Mouse (Mus musculus) megakaryocyte-erythroid progenitor cell, adult 5-6 weeks (primary cell): ENCODE data around the gene Cldn34c2. TPM values are rescaled to one million over a fixed set of nuclear protein-coding genes. Genes with fewer than 3 reads are reported as not detected.
"Not testable (repeated sequence)": the region's sequence is repeated elsewhere in the genome, so short reads cannot be mapped to it uniquely, and the experiment has no call there.

ENCODE experiments used
- ATAC-seq: replicated peaks from 2 replicates; pipeline ENCODE4 v1.8.0; 2016; ENCODE audit warnings: mild to moderate bottlenecking, inconsistent platforms; ENCODE audit not compliant: severe bottlenecking, poor library complexity, low FRiP score, low TSS enrichment
- total RNA-seq, 2 experiments: library from RNA; stranded (forward) in 1 of 2; stranded (reverse) in 1 of 2; fragments of 200-1000, 215-1000 nt in 1 of 2; fragments of >200 nt in 1 of 2; fragmentation: Nextera tagmentation in 1 of 2; gene quantifications; 2 replicates each; pipeline ENCODE4 v1.2.3; 2014 to 2017

The Cldn34c2 gene
- total RNA-seq (2014; fragmentation: Nextera tagmentation), result 2.0 TPM in 1 of 2 replicates, not detected in the other
- total RNA-seq (2017), result not detected in 2 replicates

GRCm38 (mm10) chrX:123581400-123581799 lies at the start of gene Cldn34c2:
TSS of gene Cldn34c2 (plus strand) at chrX:123581700.
- ATAC-seq, result not testable (repeated sequence)

- ATAC-seq, result not testable (repeated sequence)
Observed at GRCm38 (mm10) chrX:123551378-123551777, 30.1 kb upstream of the Cldn34c2 start.

- ATAC-seq, result peak; percentile 100
Observed at GRCm38 (mm10) chrX:123612158-123612828, 30.8 kb downstream of the Cldn34c2 start.

Other genes with a start within 250 kb of the Cldn34c2 start
- not detected in 2 replicates for gene Gm17467, start 123.1 kb downstream of the Cldn34c2 start, total RNA-seq (2014; fragmentation: Nextera tagmentation)
- gene Gm17467, start 123.1 kb downstream of the Cldn34c2 start, total RNA-seq (2017), result not detected in 2 replicates
- not detected in 2 replicates for gene Cldn34c3, start 212.0 kb downstream of the Cldn34c2 start, total RNA-seq (2014; fragmentation: Nextera tagmentation)
- not detected in 2 replicates for gene Cldn34c3, start 212.0 kb downstream of the Cldn34c2 start, total RNA-seq (2017)